Comparison of ENCODE assay signal across 11 mouse cellular contexts in genomic region chr7:46283681-46284080, GRCm38 (mm10). TPM values are rescaled to one million over a fixed set of nuclear protein-coding genes. Genes with fewer than 3 reads are reported as not detected.
DNase-seq lines count a peak whose midpoint lies in the region; TF ChIP-seq lines count a peak whose summit lies in the region.
"Had no signal": no experiment of that assay in that cellular context is flagged by ENCODE, and none has a peak within 500 bp of the region (broad histone marks: within the 10 kb centered on the region; RNA-seq: fewer than 3 reads in every experiment).

No protein-coding gene starts in this region.

- DNase-seq in gastrocnemius, postnatal 14 days, result peak; percentile 66
- DNase-seq in gastrocnemius, adult 8-10 months (ENCODE audit: low spot score in 2 of 2), result no peak
- peak; percentile 67 for DNase-seq in kidney, postnatal 10 days
- no peak for DNase-seq in kidney, adult 8-10 months
- DNase-seq in testis, postnatal 10 days (ENCODE audit: low spot score), result peak; percentile 67
- no peak for DNase-seq in testis, postnatal 14 days (ENCODE audit: low spot score)
- peak; percentile 25 for DNase-seq in ovary, postnatal 36 days (ENCODE audit: low spot score)
- no peak for DNase-seq in layer of hippocampus, adult 2 months (ENCODE audit: low spot score in 2 of 2)
- DNase-seq: thymus, adult 2 months had no signal

- H3K27ac ChIP-seq in layer of hippocampus, adult 2 months, result no peak overlapping the region
- H3K27ac ChIP-seq: forebrain, embryonic 13.5 days; liver, embryonic 15.5 days had no signal

- intact Hi-C loops in gastrocnemius, postnatal 14 days (cut with DNase I; ENCODE audit: low total_unique reads), result loop anchor here (5.0 kb wide), 1 partner anchor 324 kb away; no protein-coding TSS in a partner anchor

- no peak overlapping the region for H3K4me3 ChIP-seq in layer of hippocampus, adult 2 months
- H3K4me3 ChIP-seq: forebrain, embryonic 13.5 days; liver, embryonic 15.5 days had no signal

- no peak for TF ChIP-seq CTCF in layer of hippocampus, adult 2 months (conservative IDR thresholded peaks at IDR 0.05)

RNA-seq across cellular contexts. Expression of gene Otog, which starts 42.9 kb away (rescaled TPM):
- under 1 TPM; 0.31 to 0.33 TPM for total RNA-seq in gastrocnemius, postnatal 14 days (2021)
- under 1 TPM; 0.39 to 0.88 (median 0.65) TPM for total RNA-seq in gastrocnemius, adult 8-10 months (2022)
- total RNA-seq in layer of hippocampus, adult 2 months (2021), result under 1 TPM; 0.20 to 0.25 TPM

RNA-seq across cellular contexts. Expression of gene Ush1c, which starts 45.4 kb away (rescaled TPM):
- 1 to 10 TPM; 2.2 to 3.0 TPM for total RNA-seq in gastrocnemius, postnatal 14 days (2021)
- total RNA-seq in gastrocnemius, adult 8-10 months (2022), result 10 to 100 TPM in 1 of 4 experiments, 1 to 10 TPM in 3; 5.6 to 11.4 (median 7.0) TPM
- total RNA-seq in layer of hippocampus, adult 2 months (2021), result under 1 TPM; 0.23 to 0.54 TPM

Comparison
In these comparisons a context has a peak if more than half of its experiments do, and no peak if none do; other contexts are left out.
1. DNase-seq: peak in gastrocnemius, postnatal 14 days (single experiment), kidney, postnatal 10 days (single experiment), testis, postnatal 10 days (single experiment) and ovary, postnatal 36 days (single experiment); none in gastrocnemius, adult 8-10 months (0 of 2), kidney, adult 8-10 months (0 of 2), testis, postnatal 14 days (single experiment) and layer of hippocampus, adult 2 months (0 of 2).